Mouse (Mus musculus) cerebellum, adult 9-10 months (tissue): ENCODE measurements at regions not wholly inside any gene's neighbourhood (a gene's known extent, or its start where the extent isn't known, plus 50 kb on each side); places are given as distances from the start of the nearest gene placed in this dataset.

Source experiments
- DNase-seq: peaks from one replicate; pipeline ENCODE4 v3.0.0; 2022

DNA sequence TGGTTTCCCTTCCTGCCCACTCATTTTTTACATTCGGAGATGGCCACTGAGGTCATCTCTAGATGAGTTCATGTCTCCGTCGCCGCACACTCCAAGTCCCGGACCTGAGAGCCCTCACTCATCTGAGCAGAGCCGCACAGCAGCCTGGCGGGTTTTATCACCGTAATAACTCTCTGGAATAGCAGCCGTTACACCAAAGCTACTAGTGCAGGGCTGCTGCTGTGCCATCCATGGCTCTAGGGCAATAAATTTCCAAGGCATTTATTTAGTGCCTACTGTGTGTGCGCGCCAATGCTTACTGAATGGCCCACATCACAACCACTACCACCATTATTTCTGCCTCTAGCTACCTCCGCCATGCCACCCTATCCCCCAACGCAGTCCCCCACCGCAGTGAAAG, 242.9 kb upstream of the Rpl38 start:
- DNase-seq = no peak

GRCm38 (mm10) chr11:114423322-114423721, 245.0 kb upstream of the Rpl38 start:
- no peak for DNase-seq

DNA sequence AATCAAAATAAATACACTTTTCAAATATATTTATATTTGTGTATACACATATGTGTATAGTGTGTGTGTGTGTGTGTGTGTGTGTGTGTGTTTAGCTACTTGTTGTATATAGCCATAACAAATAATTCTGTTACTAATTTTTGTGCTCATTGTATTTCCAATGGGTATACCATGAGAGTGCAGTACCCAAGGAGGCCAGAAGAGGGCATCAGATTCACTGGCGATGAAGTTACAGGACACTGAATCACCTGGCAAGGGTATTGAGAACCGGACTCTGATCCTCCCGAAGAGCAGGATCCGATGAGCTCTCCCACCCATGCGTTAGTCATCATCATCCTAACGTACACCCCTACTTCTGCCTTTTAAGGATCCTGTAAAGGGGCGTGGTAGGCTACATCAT, 249.3 kb upstream of the Rpl38 start:
- DNase-seq = no peak

- no peak for DNase-seq
These were observed 252.2 kb upstream of the Rpl38 start for GRCm38 (mm10) chr11:114416168-114416567.

- peak; percentile 85 for DNase-seq
These were observed 263.9 kb upstream of the Rpl38 start for GRCm38 (mm10) chr11:114404401-114404800.

DNA sequence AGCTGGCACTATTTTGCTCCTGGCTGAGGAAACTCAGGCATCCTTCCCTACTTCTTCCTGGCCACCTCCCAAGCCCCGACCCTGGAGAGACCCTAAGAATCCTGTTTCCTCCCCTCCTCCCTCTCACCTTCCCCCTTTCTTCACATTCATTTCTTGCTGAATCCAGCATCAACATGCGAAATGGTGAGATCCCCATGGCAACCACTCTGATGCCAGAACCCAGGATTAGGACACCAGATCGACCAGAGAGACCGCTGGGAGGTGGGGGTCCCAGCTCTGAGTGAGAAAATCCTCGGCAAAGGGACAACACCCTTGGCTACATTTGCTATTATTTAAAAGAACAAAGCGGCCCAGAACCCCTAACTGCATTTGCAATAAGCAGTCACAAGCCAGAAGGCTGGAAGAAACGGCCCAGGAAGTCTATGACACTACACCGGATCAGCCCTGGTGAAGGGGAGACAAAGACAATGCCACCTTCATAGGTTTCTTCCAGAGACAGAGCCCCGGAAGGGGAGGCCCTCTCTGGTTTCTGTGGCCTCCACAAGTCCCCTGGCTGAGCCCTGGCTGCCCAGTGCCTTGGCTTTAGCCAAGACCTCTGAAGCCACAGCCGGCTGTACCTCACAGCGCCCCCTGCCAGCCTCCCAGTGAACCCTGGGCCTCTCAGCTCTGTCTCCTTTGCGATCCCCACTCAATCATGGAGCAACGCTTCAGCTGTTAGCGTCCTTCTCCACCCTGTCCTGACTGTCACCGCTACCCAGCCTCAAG, 265.6 kb upstream of the Rpl38 start:
- peak; percentile 16 for DNase-seq

DNA sequence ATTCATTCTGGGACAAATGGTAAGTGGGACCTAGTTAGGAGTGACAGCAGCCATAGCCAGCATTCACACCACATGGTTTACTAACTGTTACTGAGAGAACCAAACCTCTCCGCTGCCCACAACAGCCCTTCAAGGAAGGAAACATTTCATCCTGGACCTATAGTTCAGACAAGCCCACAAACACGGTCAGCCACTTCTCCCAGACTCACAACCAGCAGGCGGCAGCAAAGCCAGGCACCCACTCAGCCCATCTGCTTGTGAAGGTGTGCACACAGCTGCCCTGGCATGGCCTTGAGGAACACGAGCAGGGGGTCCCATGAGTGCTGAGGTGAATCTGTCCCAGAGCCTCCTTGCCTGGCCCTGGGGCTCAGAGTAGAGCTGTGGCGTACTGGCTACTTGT, 267.6 kb upstream of the Rpl38 start:
- no peak for DNase-seq

DNA sequence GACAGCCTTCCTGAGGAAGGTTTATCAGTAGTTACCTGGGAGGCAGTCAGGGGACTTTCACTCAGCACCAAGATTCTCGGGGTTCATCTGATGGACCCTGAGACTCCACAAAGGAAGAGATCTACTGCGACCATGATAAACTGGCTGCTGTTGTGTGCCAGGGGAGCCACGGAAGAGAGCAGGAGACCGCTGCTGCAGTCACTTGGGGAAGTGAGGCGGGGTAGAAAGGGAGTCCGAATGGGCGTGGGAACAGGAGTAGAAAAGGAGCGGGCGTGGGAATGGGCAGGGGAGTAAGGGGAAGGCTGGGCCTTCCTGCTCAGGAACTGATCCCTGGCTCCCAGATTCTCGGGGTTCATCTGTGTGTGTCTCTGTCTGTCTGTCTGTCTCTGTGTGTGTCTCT, 276.2 kb upstream of the Rpl38 start:
- no peak for DNase-seq

DNA sequence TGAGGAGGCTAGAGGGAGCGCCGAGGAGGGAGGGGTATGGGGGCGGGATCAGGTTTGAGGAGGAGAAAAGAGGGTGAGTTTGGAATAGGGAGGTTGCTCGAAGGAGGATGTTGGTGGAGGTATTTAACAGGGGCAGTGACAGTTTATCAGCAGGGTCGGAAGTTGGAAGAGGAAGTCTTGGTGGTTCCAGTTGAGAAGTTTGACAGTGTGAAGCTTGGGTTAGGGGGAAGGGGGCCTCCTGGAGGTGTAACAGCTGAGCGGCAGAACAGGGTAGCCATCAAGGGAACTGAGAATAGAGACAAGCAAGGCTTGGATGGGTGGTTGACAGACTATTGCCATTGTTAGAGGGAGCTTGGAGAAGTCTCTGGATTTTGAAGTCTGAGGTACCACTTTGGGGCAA, 276.8 kb upstream of the Rpl38 start:
- no peak for DNase-seq

DNA sequence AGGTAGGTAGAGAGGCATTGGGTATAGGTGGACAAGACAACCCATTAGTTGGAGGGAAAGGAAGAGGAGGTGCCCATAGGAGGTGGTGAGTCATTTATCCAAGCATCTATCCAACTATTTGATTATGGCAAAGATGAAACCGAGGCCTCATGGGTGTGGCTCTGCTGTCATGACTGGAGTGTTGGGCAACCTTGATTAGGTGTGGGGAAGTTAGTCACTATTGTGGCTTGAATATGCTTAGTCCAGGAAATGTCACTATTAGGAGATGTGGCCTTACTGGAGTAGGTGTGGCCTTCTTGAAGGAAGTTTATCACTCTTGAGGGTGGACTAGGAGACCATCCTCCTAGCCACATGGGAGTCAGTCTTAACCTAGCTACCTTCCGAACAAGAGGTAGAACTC, 281.2 kb upstream of the Rpl38 start:
- no peak for DNase-seq

- DNase-seq = no peak
These were observed 288.9 kb upstream of the Rpl38 start for GRCm38 (mm10) chr11:114379411-114379824.

DNA sequence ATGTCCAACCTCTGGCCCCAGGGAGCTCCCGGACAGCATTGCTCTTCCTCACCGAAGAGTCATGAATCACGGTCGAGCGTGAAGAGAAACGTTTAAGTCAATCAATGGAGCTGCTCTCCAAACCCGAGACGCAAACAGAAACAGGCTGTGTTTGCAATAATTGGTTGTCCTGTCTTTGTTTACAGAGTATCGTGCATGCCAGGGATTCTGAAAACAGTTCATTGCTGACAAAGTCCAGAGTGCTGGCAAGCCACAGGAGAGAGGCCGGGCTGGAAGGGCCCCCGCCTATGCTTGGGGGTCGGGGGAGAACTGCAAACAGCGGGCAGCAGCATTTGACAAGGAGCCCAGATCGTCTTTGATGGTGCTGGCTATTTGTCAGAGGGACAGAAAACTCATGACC, 292.4 kb upstream of the Rpl38 start:
- no peak for DNase-seq

DNA sequence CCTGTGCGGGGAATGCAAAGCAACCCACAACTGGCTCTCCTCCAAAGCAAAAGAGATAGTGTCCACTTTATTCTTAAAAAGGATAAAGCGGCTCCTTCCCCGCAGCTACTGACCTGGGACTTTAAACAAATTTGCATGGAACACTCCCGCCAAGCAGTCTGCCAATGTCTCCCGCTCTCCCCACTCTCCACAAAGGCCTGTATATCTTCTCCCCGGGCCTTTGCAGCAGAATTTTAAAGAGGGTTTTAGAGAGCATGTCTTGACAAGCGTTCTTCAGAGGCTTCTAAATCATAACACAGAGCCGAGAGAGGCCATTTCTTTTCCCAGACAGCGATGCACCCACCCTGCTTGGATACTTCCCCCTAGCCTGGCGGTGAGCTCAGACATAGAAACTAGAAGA, 297.6 kb upstream of the Rpl38 start:
- DNase-seq = no peak

- no peak for DNase-seq
These were observed 300.5 kb upstream of the Rpl38 start for GRCm38 (mm10) chr11:114367779-114368178.

DNA sequence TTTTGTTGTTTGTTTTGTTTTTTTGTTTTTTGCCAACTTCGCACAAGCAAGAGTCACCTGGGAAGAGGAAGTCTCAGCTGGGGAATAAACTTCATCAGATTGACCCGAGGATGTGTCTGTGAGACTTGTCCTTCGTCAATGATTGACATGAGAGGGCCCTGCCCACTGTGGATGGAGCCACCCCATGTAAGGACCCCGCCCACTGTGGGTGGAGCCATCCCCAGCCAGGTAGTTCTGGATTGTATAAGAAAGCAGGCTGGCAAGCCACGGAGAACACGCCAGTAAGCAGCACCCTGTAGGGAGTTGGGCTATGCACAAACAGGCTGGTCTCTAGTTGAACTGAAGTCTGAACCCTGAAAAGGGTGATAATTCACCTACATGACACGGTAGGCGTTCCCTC, 294.1 kb upstream of the Sdk2 start:
- DNase-seq = no peak

GRCm38 (mm10) chr11:114360321-114360720, 293.5 kb upstream of the Sdk2 start:
- no peak for DNase-seq

DNA sequence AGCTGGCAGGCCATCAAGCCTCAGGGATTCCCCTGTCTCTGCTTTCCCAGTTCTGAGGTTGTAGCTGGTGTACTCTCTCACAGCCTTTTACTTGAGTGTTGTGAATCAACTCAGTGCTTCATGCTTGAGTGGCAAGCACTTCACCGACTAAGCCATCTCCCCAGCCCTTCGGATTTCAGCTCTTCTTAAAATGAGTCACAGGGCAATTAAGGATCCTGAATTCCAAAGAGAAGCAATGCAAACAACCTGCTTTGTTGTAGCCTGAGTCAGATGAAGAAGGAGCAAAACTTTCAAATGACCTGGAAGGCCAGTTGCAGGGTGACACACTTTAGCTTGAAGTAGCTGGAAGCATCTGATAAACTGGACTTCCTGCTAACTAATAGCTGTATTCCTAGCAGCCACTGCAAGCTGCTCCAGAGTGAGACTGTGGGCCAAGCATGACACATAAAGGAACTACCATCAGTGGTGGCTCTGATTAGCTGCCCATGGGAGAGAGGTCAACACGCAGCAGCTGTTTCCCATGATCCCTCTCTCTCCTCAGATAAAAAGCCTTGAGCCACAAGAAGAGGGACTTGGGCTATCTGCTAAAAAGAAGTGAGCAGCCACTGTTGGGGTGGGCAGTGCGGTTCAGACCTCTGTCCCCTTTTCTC, 285.4 kb upstream of the Sdk2 start:
- no peak for DNase-seq

DNA sequence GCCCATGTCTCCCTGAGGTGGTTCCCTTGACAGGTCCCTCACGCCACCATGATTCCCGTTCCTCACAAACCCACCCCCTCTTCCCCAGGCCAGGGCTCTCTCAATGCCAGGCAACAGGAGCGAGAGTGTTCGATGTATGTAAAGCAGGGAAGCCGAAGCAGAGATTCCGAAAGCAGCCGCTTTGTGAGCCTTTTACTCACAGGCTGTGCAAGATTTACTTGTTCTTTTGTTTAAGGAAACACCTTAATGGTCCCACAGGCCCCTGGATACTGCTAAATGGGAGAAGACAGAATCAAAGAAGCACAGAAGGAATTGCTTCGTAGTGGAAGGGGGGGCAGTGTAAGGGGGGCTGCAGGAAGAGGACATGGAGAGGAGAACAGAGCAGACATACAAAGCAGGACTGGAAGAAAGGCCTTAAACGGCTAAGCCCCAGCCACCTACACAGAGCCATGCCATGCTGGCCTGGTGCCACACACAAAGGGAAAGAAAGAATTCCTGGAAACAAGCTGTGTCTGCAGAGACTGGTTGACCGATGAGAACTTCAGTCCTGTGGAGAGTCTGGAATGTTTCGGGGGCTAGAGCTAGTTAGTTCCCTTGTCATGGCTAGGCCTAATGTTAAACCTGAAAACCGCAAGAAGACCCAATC, 270.1 kb upstream of the Sdk2 start:
- DNase-seq = no peak

GRCm38 (mm10) chr11:114335950-114336838, 269.3 kb upstream of the Sdk2 start:
- peak; percentile 67 for DNase-seq

DNA sequence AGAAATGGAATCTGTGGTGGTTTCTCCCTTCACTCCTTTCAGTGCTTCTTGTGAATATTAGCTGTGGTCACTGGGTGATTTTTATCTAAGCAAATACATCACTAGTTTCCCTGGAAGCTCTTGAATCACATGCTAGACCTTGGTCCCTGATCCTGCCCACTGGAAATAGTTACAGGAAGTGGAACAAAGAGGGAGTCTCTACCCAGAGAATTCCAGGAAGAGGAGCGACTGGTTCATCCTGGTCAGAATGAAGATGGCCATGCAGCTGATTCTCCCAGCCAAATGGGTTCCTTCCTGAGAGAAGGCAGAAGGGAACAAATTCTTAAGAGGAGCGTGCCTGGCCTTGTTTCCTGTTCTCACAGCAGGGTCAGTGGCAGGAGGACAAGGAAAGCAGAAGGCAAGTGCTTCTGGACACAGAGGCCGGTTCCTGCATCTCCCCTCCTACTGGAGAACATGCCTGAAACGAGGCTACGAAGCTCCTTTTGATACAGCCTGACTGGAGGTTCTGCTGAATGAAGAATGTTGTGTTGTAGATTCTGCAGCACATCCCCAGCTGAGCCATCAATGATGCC, 264.8 kb upstream of the Sdk2 start:
- peak; percentile 13 for DNase-seq

GRCm38 (mm10) chr11:114330316-114330715, 263.5 kb upstream of the Sdk2 start:
- no peak for DNase-seq

DNA sequence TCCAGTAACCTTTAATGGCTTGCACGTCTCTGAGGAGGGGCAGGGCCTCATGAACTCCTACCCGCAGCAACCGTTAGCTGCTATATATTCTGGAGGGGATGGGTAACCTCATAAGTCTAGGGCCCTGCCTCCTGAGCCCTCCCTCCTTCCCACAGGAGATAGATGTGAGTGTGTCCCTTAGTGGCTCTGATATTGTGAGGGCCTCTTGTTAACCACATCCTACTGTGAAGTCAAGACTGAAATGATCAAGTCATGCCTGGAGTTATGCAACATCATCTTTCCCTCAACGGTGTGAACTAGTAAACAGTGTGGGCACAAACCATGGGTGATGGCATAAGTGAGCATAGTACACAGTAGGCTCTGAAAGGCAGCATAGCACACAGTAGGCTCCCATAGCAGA, 255.8 kb upstream of the Sdk2 start:
- DNase-seq = no peak

DNA sequence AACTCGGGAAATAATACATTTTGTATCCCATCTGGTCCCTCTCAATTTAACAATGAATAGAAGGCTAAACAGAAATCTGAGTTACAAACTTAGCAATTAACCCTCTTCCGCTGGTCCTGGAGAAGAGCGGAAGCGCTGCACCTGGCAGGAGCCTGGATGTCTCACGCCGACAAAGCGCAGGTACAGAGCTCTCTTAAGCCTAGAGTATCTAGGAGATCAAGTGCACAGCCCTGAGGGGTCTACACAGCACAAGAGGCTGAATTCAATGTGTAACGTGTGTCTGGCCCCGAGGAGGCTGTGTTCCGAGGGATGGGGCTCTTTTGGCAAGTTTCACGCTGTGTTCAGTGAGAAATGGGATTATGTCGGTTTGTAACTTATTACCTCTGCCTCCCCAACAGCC, 255.1 kb upstream of the Sdk2 start:
- no peak for DNase-seq
